Mouse (Mus musculus) central nervous system, embryonic 11.5 days (tissue): ENCODE results near the gene Nudt7. TPM values are rescaled to one million over a fixed set of nuclear protein-coding genes. Genes with fewer than 3 reads are reported as not detected.

Experiments used
- polyA plus RNA-seq: library from polyadenylated mRNA; depleted of rRNA; stranded (reverse); fragments of >200 nt; gene quantifications from 2 replicates; pipeline ENCODE4 v1.2.3, GENCODE M21; 2012; rRNA removed

Gene Nudt7
- 7.3 and 9.5 TPM in 2 replicates for polyA plus RNA-seq

GRCm38 (mm10) chr8:114133510-114134362 is at the start of gene Nudt7:
Gene Nudt7 (plus strand): TSS chr8:114133557.

Other genes with a start within 250 kb of the Nudt7 start
- 21.0 and 24.0 TPM in 2 replicates for gene Vat1l, start 72.1 kb downstream of the Nudt7 start, polyA plus RNA-seq